Mouse (Mus musculus): ENCODE measurements around the gene Gm34302.
"Not testable (repeated sequence)": the region's sequence is repeated elsewhere in the genome, so short reads cannot be mapped to it uniquely, and the experiment has no call there.

Gene Gm34302

DNA sequence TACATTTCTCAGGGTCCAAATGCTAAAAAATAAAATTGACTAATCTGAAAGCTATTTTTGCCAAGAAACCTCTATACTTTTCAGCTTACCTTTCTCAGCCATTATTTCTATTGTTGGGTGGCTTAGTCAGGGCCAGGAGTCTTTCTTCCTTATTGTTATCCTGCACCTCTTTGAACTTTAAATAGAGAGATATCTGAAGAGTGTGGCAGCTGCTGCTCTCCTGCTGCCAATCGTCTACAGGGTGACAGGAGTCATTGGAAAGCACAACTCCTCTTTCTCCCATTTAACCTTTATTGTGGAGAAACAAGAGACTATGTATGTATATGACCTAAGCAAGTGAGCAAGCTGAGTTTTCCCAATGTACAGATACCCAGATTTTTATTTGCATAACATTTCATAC, at the start of gene Gm34302:
Gene Gm34302 (minus strand): TSS at position 154 of the 400 bp plus-strand sequence.
- no peaks in the 10 kb centered on the region for H3K36me3 ChIP-seq (ENCODE audit: control insufficient read depth, insufficient read depth, low read length, poor library complexity, severe bottlenecking)
- H3K27me3 ChIP-seq (ENCODE audit: control insufficient read depth, insufficient read depth, low read length, poor library complexity, severe bottlenecking): no peaks in the 10 kb centered on the region
- no peak for DNase-seq (ENCODE audit: low read depth, low spot score)

DNA sequence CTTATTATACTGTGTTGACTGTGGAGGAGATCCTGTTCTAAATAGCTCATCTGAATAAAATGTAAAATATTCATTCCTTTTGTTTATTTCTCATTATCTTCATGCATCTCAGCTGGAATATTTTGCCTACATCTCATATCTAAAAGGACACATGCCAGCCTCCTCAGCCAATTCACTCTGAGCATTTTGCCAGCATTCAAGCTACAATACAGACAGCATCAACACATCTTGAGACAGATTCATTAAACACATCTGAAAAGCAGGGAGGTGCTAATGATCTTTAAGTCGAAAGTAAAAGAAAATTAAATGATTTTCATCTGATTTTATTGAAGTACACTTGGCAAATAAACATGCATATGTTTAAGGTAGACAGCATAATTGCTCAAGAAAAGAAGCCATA, 48.2 kb upstream of the Gm34302 start:
- no peak for DNase-seq (ENCODE audit: low read depth, low spot score)
- Histone ChIP-seq H3K36me3 (ENCODE audit: control insufficient read depth, insufficient read depth, low read length, poor library complexity, severe bottlenecking) (no peaks in the 10 kb centered on the region), H3K27me3 (ENCODE audit: control insufficient read depth, insufficient read depth, low read length, poor library complexity, severe bottlenecking) (no peaks in the 10 kb centered on the region)

DNA sequence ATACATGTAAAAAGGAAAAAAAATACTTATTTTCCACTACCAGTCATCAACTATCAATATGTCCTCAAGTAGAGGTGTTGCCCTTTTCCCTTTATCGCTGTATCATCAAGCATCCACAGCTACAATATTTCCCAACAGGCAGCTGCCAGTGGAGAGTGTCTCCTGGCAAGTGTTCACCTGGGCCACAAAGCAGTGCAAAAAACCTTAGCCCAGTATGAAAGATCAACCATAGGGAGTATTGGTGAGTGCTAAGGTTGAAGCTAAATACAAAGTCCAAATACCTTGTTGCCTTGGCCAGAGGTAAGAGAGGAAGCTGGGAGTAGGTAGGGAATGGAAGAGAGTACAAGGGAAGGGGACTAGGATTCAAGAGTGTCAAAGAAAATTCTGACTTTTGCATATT, 34.0 kb upstream of the Gm34302 start:
- no peaks in the 10 kb centered on the region for H3K27me3 ChIP-seq (ENCODE audit: control insufficient read depth, insufficient read depth, low read length, poor library complexity, severe bottlenecking)
- H3K36me3 ChIP-seq (ENCODE audit: control insufficient read depth, insufficient read depth, low read length, poor library complexity, severe bottlenecking): no peaks in the 10 kb centered on the region
- no peak for DNase-seq (ENCODE audit: low read depth, low spot score)

DNA sequence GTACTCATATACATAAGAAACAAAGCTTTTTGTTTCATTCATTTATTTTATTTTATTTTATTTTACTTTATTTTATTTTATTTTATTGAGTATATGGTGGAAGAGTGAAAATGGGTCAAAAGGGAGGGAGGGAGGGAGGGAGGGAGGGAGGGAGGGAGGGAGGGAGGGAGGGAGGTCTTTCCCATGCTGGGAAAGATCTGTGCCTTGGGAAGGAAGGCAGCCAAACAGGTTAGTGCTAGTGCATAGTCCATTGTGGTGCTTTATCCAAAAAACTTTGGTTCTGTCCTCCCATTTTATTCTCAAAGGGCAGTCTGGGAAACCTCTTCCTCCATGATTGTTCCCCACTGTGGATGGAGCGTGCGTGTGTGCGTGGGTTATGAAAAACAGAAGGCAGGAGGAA, 32.6 kb upstream of the Gm34302 start:
- H3K36me3 ChIP-seq (ENCODE audit: control insufficient read depth, insufficient read depth, low read length, poor library complexity, severe bottlenecking); H3K27me3 ChIP-seq (ENCODE audit: control insufficient read depth, insufficient read depth, low read length, poor library complexity, severe bottlenecking): not testable (repeated sequence)
- DNase-seq (ENCODE audit: low read depth, low spot score): peak; percentile 17

DNA sequence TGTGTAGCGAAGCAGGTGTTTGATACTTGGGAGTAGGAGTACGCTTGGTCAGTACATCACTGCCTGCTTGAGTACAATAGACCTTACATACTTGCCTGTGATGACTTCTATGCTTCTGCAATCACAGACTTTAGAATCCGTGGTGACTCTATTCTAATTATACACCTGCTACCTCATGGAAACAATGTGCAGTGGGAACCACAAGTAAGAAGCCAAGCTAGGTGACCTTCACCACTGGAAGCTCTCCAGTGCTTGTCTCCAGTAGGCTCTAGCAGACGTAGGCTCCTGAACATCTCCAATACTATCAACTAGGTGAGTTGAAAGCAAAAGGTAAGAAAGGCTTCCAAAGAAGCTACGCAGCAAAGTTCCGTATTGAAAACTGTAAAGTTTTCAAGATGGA, 27.6 kb upstream of the Gm34302 start:
- H3K27me3 ChIP-seq (ENCODE audit: control insufficient read depth, insufficient read depth, low read length, poor library complexity, severe bottlenecking): no peaks in the 10 kb centered on the region
- H3K36me3 ChIP-seq (ENCODE audit: control insufficient read depth, insufficient read depth, low read length, poor library complexity, severe bottlenecking): no peaks in the 10 kb centered on the region
- DNase-seq (ENCODE audit: low read depth, low spot score): no peak

DNA sequence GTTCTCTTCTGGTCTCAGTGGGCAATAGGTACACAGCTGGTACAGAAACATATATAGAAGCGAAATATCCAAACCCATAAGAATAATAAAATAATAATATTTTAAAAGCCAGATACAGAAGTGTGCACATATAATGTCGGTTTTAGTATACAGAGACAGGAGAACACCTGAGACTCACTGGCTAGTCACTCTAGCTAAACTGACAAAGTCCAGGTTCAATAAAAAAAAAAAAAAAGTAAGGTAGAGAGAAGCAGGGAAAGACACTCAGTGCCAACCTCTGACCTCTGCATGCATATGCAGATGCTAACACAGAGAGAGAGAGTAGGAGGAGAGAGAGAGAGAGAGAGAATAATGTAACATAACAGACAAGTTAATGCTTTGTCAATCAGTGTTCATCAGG, 25.8 kb upstream of the Gm34302 start:
- DNase-seq (ENCODE audit: low read depth, low spot score): no peak
- no peaks in the 10 kb centered on the region for H3K36me3 ChIP-seq (ENCODE audit: control insufficient read depth, insufficient read depth, low read length, poor library complexity, severe bottlenecking)

DNA sequence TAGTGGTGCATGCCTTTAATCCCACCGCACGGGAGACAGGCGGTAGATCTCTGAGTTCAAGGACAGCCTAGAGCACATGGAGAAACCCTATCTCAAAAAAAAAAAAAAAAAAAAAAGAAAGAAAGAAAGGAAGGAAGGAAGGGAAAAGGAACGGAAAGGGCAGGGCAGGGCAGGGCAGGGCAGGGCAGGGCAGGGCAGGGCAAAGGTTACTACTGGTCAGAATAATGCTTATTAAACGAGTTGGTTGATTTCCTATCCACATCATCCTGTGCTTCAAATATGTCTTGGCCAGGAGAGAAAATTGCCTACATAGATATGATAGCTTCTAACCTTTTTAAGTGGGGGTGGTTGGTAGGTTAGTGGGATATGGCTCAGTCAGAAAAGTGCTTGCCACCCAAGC, 25.2 kb upstream of the Gm34302 start:
- Histone ChIP-seq H3K36me3 (ENCODE audit: control insufficient read depth, insufficient read depth, low read length, poor library complexity, severe bottlenecking) (no peaks in the 10 kb centered on the region), H3K27me3 (ENCODE audit: control insufficient read depth, insufficient read depth, low read length, poor library complexity, severe bottlenecking) (no peaks in the 10 kb centered on the region)
- DNase-seq (ENCODE audit: low read depth, low spot score): no peak

More for the DNA sequence above, 25.8 kb upstream of the Gm34302 start:
- no peaks in the 10 kb centered on the region for H3K27me3 ChIP-seq (ENCODE audit: control insufficient read depth, insufficient read depth, low read length, poor library complexity, severe bottlenecking)

DNA sequence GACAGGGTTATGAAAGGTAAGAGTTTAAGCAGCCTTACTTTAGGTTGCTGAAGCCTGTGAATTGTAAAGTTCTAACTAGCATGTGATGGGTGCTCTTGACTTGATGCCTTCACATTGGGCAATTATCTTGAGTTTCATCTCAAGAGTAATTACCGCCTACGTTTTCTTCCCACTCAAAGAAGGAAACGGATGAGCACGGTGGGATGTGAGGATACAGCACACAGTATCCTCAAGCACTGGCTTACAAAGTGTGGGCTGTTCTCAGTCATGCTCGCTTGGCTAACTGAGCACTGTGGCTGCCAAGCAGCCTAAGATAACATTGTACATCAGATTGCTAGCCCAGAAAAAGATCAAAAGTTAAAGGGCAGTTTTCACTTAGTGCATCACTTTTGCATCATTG, 20.8 kb upstream of the Gm34302 start:
- no peak for DNase-seq (ENCODE audit: low read depth, low spot score)
- Histone ChIP-seq H3K27me3 (ENCODE audit: control insufficient read depth, insufficient read depth, low read length, poor library complexity, severe bottlenecking) (no peaks in the 10 kb centered on the region), H3K36me3 (ENCODE audit: control insufficient read depth, insufficient read depth, low read length, poor library complexity, severe bottlenecking) (no peaks in the 10 kb centered on the region)

DNA sequence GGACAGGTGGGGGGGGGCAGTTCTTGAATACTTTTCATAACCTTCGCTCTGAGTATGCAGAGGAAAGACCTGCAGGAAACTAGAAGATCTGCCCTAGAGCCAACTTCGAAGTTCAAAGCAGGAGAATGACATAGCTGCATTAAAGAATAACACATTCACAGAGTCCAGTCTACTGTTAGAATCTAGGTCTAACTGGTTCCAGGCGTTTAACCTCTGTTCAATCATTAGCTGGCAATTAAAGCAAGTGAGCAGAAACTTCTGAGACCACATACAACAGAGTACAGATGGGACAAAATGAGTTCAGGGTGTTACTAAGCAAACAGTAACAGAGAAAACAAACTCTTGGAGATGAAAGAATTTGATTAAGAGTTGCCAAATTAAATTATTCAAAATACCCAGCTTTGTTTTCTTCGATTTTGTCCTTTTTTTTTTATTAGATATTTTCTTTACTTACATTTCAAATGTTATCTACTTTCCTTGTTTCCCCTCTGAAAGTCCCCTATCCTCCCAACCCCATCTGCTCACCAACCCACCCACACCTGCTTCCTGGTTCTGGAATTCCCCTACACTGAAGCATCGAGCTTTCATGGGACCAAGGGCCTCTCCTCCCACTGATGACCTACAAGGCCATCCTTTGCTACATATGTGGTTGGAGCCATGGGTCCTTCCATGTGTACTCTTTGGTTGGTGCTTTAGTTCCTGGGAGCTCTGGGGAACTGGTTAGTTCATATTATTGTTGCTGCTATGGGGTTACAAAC, 11.1 kb upstream of the Gm34302 start:
- DNase-seq (ENCODE audit: low read depth, low spot score): no peak
- Histone ChIP-seq H3K27me3 (ENCODE audit: control insufficient read depth, insufficient read depth, low read length, poor library complexity, severe bottlenecking) (no peaks in the 10 kb centered on the region), H3K36me3 (ENCODE audit: control insufficient read depth, insufficient read depth, low read length, poor library complexity, severe bottlenecking) (no peaks in the 10 kb centered on the region)

DNA sequence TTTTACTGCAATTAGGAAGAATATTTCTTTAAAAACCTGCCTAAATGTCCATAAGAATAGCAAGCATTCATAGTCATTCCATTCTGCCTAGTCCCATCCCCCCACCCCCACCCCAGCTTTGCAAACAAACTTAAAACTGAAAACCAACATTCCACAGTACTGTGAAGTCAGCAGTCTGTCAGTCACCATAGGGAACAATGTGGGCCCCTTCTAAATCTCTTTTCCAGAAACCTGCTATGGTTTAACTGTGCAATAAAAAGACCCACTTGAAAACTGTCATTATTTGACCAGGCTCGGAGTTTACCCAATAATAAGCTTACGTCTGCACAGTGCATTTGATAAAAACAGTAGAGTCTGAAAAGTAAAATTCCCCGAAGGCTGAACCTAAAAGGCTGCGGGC, 9.9 kb upstream of the Gm34302 start:
- DNase-seq (ENCODE audit: low read depth, low spot score): no peak
- Histone ChIP-seq H3K27me3 (ENCODE audit: control insufficient read depth, insufficient read depth, low read length, poor library complexity, severe bottlenecking) (no peaks in the 10 kb centered on the region), H3K36me3 (ENCODE audit: control insufficient read depth, insufficient read depth, low read length, poor library complexity, severe bottlenecking) (no peaks in the 10 kb centered on the region)

DNA sequence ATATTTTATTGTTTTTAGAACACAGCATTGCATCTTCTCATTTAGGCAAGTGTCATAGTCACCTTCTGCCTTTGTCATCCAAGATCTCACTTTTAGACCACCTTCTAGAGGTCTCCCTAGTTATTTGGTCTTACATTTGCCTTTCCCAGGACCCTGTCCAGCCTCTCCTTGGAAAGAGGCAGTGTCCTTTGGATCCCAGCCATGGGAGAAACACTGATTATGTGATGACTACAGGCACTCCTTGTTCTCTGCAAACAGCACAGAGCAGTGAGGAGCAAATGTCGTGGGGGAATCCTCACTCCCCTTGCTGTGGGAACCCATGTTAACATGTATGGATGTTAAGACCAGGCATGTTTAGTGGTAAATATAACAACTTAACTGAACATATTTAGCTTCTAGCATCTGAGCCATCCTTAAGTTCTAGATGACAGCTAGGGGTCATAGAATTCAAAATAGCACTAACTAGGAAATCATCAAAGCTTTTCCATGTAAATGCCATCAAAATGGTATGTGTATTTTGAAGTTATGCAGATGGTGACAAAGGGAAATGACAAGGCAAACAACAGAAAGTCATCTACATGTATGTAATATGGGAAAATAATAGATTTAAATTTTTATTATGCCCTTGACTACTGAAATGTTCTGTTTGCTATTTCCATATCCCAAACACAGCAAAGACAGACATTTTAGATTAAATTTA, 43.1 kb downstream of the Gm34302 start:
- no peak for DNase-seq (ENCODE audit: low read depth, low spot score)
- Histone ChIP-seq H3K36me3 (ENCODE audit: control insufficient read depth, insufficient read depth, low read length, poor library complexity, severe bottlenecking) (no peaks in the 10 kb centered on the region), H3K27me3 (ENCODE audit: control insufficient read depth, insufficient read depth, low read length, poor library complexity, severe bottlenecking) (no peaks in the 10 kb centered on the region)

DNA sequence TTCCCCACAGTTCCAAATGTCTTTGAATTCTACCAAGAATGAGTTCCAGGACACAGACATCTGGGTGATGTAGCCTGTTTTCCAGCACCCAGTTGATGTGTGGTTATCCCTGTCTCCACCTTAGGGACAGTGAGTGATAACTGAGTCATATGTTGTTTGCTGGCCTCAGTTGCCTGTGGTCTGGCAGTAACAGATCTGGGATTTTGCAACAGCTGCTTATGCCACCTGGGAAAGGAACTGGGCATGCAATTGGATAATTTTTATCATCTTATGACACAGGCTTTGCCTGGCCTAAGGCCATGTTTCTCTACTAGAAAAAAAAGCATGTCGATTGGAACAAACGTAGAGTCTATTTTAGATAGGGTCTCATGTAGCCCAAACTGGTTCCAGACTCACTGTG, 43.9 kb downstream of the Gm34302 start:
- DNase-seq (ENCODE audit: low read depth, low spot score): no peak
- no peaks in the 10 kb centered on the region for H3K27me3 ChIP-seq (ENCODE audit: control insufficient read depth, insufficient read depth, low read length, poor library complexity, severe bottlenecking)
- no peaks in the 10 kb centered on the region for H3K36me3 ChIP-seq (ENCODE audit: control insufficient read depth, insufficient read depth, low read length, poor library complexity, severe bottlenecking)

DNA sequence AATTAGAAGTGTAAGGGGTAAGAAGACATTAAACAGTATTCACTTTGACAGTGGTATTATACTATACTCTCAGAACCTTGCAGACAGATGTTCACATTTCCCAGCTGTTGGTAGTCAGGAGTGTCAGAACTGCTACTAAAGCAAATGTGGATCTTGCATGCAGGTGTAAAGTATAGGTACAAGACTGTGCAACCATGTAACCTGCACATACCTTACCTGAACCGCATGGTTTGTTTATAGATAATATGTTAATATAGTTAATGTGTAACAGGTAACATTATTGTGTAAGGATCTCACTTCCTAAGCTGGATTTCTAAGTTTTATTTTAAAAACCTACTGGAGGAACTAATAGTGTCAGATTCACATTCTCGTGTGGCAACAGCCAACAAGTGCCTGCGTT, 44.8 kb downstream of the Gm34302 start:
- Histone ChIP-seq H3K36me3 (ENCODE audit: control insufficient read depth, insufficient read depth, low read length, poor library complexity, severe bottlenecking) (no peaks in the 10 kb centered on the region), H3K27me3 (ENCODE audit: control insufficient read depth, insufficient read depth, low read length, poor library complexity, severe bottlenecking) (no peaks in the 10 kb centered on the region)
- no peak for DNase-seq (ENCODE audit: low read depth, low spot score)

All from splenic B cell, adult 2 months (primary cell).